Mouse (Mus musculus) thymus, adult 2 months (tissue): ENCODE measurements around the gene Nme6.

ENCODE experiments used
- CTCF ChIP-seq: fragments of 200-500 bp; IDR thresholded peaks from 2 replicates; pipeline ENCODE4 v1.5.1; 2012; ENCODE audit warnings: mild to moderate bottlenecking, control low read depth, low read length, moderate library complexity, borderline replicate concordance; ENCODE audit not compliant: control insufficient read depth, poor library complexity, insufficient read depth; ENCODE audit errors: extremely low read depth
- POLR2A ChIP-seq: fragments of 200-500 bp; IDR thresholded peaks from 2 replicates; pipeline ENCODE4 v1.6.1; 2012; ENCODE audit warnings: mild to moderate bottlenecking, low read length, control low read depth, moderate library complexity; ENCODE audit not compliant: control insufficient read depth, poor library complexity, insufficient read depth; ENCODE audit errors: extremely low read depth

- TF ChIP-seq POLR2A (no peak), CTCF (no peak)
Measured at GRCm38 (mm10) chr9:109886259-109886658, 53.7 kb downstream of the Nme6 start.
